Mouse (Mus musculus) ZHBTc4 (cell line): ENCODE measurements around the gene Fchsd2.
A peak's percentile ranks its signal among the peaks of the same experiment; 100 is the strongest.

Experiments used
- DNase-seq: peaks from one replicate; pipeline ENCODE4 v3.0.0-alpha.2; 2011; ENCODE audit warnings: low read depth, low spot score

Gene Fchsd2

GRCm38 (mm10) chr7:101191326-101191969 lies 98.8 kb downstream of the Fchsd2 start:
- no peak for DNase-seq

- DNase-seq, result no peak
These were observed 118.2 kb downstream of the Fchsd2 start for GRCm38 (mm10) chr7:101210826-101211225.

GRCm38 (mm10) chr7:101213515-101214263 lies 121.0 kb downstream of the Fchsd2 start:
- no peak for DNase-seq

- no peak for DNase-seq
These were observed 124.1 kb downstream of the Fchsd2 start for GRCm38 (mm10) chr7:101216724-101217123.

- DNase-seq, result no peak
These were observed 130.8 kb downstream of the Fchsd2 start for GRCm38 (mm10) chr7:101223501-101223900.

GRCm38 (mm10) chr7:101229336-101229735 lies 136.7 kb downstream of the Fchsd2 start:
- DNase-seq, result no peak

GRCm38 (mm10) chr7:101231458-101231857 lies 138.8 kb downstream of the Fchsd2 start:
- peak; percentile 34 for DNase-seq

- DNase-seq, result no peak
These were observed 140.1 kb downstream of the Fchsd2 start for GRCm38 (mm10) chr7:101232716-101233115.

GRCm38 (mm10) chr7:101236712-101237473 lies 144.2 kb downstream of the Fchsd2 start:
- DNase-seq, result no peak

GRCm38 (mm10) chr7:101248760-101249159 lies 156.1 kb downstream of the Fchsd2 start:
- no peak for DNase-seq

GRCm38 (mm10) chr7:101249173-101249572 lies 156.5 kb downstream of the Fchsd2 start:
- no peak for DNase-seq

- no peak for DNase-seq
These were observed 160.4 kb downstream of the Fchsd2 start for GRCm38 (mm10) chr7:101253071-101253470.

- no peak for DNase-seq
These were observed 165.8 kb downstream of the Fchsd2 start for GRCm38 (mm10) chr7:101258482-101258881.

GRCm38 (mm10) chr7:101261941-101262546 lies 169.4 kb downstream of the Fchsd2 start:
- DNase-seq, result peak; percentile 22

GRCm38 (mm10) chr7:101263511-101263910 lies 170.8 kb downstream of the Fchsd2 start:
- DNase-seq, result no peak

- DNase-seq, result no peak
These were observed 175.0 kb downstream of the Fchsd2 start for GRCm38 (mm10) chr7:101267457-101268259.

GRCm38 (mm10) chr7:101271602-101272001 lies 178.9 kb downstream of the Fchsd2 start:
- DNase-seq, result no peak

GRCm38 (mm10) chr7:101272466-101273160 lies 179.9 kb downstream of the Fchsd2 start:
- DNase-seq, result no peak

- peak; percentile 32 for DNase-seq
These were observed 190.1 kb downstream of the Fchsd2 start for GRCm38 (mm10) chr7:101282721-101283120.

- DNase-seq, result no peak
These were observed 191.8 kb downstream of the Fchsd2 start for GRCm38 (mm10) chr7:101284504-101284903.
